Mouse (Mus musculus) kidney, adult 8-10 months (tissue): Measurements from ENCODE around the gene Atp6v0e2.

Experiments
- DNase-seq, 2 experiments: peaks; one replicate each; pipeline ENCODE4 v3.0.0; 2022

The Atp6v0e2 gene

DNA sequence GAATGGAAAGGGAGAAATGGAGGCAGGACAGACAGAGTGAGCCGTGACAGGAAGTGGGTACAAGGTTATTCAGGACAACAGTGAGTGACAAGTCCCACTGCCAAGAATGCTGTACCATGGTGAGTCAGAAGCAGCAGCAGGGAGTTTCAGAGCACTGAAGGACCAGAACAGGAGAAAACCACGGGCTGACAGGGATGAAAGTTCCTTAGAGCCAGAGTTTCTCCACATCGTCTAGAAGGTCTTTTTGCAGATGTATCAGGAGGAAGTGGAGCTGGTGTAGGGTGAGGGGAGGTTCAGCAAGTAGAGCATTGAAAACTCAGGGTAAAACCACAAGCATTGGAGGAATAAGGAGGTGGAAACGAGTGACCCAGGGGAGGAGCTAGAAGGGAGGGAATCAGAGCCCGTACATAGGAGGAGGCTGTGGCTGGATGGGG lies 41.8 kb downstream of the Atp6v0e2 start:
- DNase-seq, result no peak

DNA sequence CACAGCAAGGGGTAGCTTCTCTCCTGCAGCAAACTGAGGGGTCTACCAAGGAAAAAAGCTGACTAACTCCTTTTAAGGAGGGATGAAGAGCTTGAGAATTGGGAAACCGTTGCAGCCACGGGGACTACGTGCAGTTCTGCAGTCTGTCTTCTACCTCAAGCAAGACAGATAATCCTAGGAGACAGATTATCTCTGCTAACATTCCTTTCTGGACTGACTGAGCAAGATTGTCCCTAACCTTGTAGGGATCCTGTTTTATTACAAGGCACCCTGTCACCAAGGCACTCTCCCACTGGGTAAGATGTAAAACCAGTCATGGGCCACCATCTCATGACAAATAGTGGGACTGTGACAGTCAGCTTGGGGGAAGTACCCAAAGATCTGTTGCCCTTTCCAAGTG lies 43.8 kb downstream of the Atp6v0e2 start:
- DNase-seq, result no peak

DNA sequence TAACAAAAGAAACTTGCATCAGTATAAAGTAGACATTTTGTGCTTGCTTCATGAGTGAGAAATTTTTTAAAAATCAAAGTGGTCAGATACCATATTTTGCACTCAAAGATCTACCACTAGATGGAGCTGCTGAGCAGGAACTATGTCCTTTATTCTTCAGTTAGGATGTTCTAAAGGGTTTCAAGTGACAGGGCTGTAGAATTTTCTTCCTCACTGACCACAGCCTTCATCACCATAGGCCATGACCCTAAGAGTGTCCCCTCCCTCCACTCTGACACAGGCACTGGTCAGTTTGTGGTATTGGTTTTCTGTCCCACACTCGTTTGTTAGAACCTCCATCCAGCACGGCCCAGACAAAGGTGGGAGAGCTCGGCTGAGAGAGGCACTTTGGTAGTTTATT lies 44.6 kb downstream of the Atp6v0e2 start:
- DNase-seq, result no peak

DNA sequence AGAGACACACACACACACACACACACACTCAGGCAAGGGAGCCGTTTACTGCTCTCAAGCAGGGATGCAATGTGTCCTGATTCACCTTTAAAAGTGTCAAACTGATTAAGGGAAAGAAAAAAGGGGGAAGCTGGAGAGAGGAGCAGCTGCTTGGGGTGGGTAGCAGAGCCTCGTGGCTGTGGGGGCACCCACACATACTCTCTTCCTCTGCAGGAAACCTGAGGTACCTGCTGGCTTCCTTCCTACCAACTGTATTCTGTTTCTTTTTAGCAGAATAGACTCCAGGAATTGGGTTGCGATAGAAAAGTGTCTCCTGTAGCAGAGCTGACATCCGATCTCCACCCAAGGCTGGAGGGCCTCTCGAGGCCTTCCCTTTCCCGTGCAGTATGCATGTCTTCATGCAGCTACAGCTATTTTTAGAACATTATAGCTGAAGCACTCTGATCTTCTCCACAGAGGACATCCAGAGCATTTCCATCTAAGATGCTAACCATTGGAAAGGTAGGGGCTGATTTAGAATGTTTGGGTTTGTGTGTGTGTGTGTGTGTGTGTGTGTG lies 51.9 kb downstream of the Atp6v0e2 start, which contains the start of gene Gm45021:
Gene Gm45021, plus strand, starts transcription at position 417 of the 557 bp plus-strand sequence.
- no peak for DNase-seq
